ENCODE assay signal across 17 mouse cellular contexts in genomic region chr8:49796741-49797140, GRCm38 (mm10).
"Had no signal": no experiment of that assay in that cellular context is flagged by ENCODE, and none has a peak within 500 bp of the region (broad histone marks: within the 10 kb centered on the region; RNA-seq: fewer than 3 reads in every experiment).

No protein-coding gene starts in this region.

- H3K4me2 ChIP-seq: limb, embryonic 12.5 days; liver, embryonic 13.5 days; lung, embryonic 15.5 days; midbrain, embryonic 12.5 days; neural tube, embryonic 15.5 days had no signal

- H3K4me3 ChIP-seq: layer of hippocampus, adult 2 months; limb, embryonic 12.5 days; liver, embryonic 13.5 days; lung, embryonic 15.5 days; megakaryocyte, embryonic 14.5 days; midbrain, embryonic 12.5 days; neural tube, embryonic 15.5 days had no signal

- H3K4me1 ChIP-seq: limb, embryonic 12.5 days; liver, embryonic 13.5 days; lung, embryonic 15.5 days; megakaryocyte, embryonic 14.5 days; neural tube, embryonic 15.5 days had no signal

- H3K27ac ChIP-seq: layer of hippocampus, adult 2 months; limb, embryonic 12.5 days; liver, embryonic 13.5 days; lung, embryonic 15.5 days; macrophage; midbrain, embryonic 12.5 days; neural tube, embryonic 15.5 days had no signal

- DNase-seq: kidney, postnatal 10 days; kidney, postnatal 4 days; liver; liver, embryonic 13.5 days; liver, postnatal 0 days; lung, postnatal 14 days; right cerebral cortex, postnatal 4 days; spleen, adult 18-20 months; thymus, adult 18-20 months; thymus, postnatal 14 days had no signal

- H3K36me3 ChIP-seq: limb, embryonic 12.5 days; liver, embryonic 13.5 days; lung, embryonic 15.5 days; midbrain, embryonic 12.5 days; neural tube, embryonic 15.5 days had no signal

- H3K9me3 ChIP-seq: limb, embryonic 12.5 days; liver, embryonic 13.5 days; lung, embryonic 15.5 days; megakaryocyte, embryonic 14.5 days; midbrain, embryonic 12.5 days; neural tube, embryonic 15.5 days had no signal

- H3K9ac ChIP-seq: limb, embryonic 12.5 days; liver, embryonic 13.5 days; liver, postnatal 0 days; lung, embryonic 15.5 days; midbrain, embryonic 12.5 days; neural tube, embryonic 15.5 days had no signal

- ATAC-seq: liver, postnatal 0 days had no signal

- H3K27me3 ChIP-seq: limb, embryonic 12.5 days; liver, embryonic 13.5 days; lung, embryonic 15.5 days; megakaryocyte, embryonic 14.5 days; midbrain, embryonic 12.5 days; neural tube, embryonic 15.5 days had no signal
